In the genomic region with DNA sequence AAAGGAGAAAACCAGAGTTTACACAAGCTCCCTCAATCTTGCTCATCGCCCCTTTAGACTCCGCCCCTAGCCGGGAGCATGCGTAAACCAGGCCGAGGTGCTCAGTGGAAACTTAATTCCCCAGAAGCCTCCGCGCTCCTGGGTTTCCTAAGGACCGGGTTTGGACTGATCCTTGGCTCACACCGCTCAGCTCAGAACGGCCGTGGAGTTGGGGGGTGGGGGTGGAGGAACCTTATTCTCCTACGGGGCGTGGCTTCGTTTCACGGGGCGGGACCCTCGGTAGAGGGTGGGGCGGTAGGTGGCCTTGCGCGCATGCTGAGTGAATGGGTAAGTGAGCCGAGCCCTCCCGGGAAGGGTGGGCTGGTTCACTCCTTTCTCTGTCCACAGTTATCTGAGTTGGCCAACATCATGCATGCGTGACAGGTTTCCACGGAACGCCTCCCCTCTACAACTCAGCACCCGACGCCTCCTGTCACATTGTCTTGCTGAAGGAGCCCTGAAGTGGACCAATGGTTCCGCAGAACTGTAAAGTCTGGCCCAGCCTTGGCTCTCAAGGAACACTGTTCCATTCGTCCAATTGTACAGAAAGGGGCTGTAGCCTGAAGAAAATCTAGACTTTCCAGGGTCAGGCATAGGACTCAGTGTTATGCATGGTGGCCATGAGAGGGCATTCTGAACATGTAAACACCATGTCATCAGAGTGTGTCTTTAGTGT, we compare ENCODE assay signal across 7 mouse cellular contexts. TPM values are rescaled to one million over a fixed set of nuclear protein-coding genes. Genes with fewer than 3 reads are reported as not detected.
DNase-seq lines count a peak whose midpoint lies in the region; ATAC-seq lines count a peak whose summit lies in the region.

No protein-coding gene starts in this region.

- H3K4me1 ChIP-seq in hindbrain, embryonic 14.5 days (replicated peaks; ENCODE audit: control insufficient read depth, insufficient read depth, low read length) = peaks cover 22% of the 10 kb centered on the region

- under 1% methylated on average over 29 of the region's 29 CpGs for WGBS in hindbrain, embryonic 14.5 days

- no peaks in the 10 kb centered on the region for H3K9me3 ChIP-seq in hindbrain, embryonic 14.5 days (ENCODE audit: control insufficient read depth, low read length)

- ATAC-seq in hindbrain, embryonic 14.5 days (ENCODE audit: low FRiP score) = peak; percentile 75

- peak overlapping the region; percentile 60 for H3K27ac ChIP-seq in hindbrain, embryonic 14.5 days

- H3K27me3 ChIP-seq in hindbrain, embryonic 14.5 days (ENCODE audit: control insufficient read depth, insufficient read depth, low read length) = peaks cover 6% of the 10 kb centered on the region; the same call in 1 of the 2 replicates

- H3K9ac ChIP-seq in hindbrain, embryonic 14.5 days = peak overlapping the region; percentile 87; the same call in 1 of the 2 replicates

- H3K4me2 ChIP-seq in hindbrain, embryonic 14.5 days (replicated peaks) = peak overlapping the region; percentile 86

- H3K36me3 ChIP-seq in hindbrain, embryonic 14.5 days (replicated peaks; ENCODE audit: control insufficient read depth, insufficient read depth) = peaks cover 20% of the 10 kb centered on the region

- DNase-seq in adrenal gland, adult 18-20 months (ENCODE audit: low spot score in 2 of 2) = peak; percentile 61 to 62
- peak; percentile 68 to 74 for DNase-seq in cerebellum, postnatal 10 days
- DNase-seq in frontal cortex, postnatal 36 days (ENCODE audit: low spot score in 2 of 2) = peak; percentile 71 to 73
- DNase-seq in hindbrain, embryonic 14.5 days (ENCODE audit: low spot score) = peak; percentile 76
- peak; percentile 53 to 66 for DNase-seq in layer of hippocampus, postnatal 36 days
- DNase-seq in lung, postnatal 36 days = peak; percentile 85
- peak; percentile 88 for DNase-seq in retina, postnatal 1 day

- H3K4me3 ChIP-seq in hindbrain, embryonic 14.5 days (replicated peaks; ENCODE audit: low read length) = peak overlapping the region; percentile 72

RNA-seq across cellular contexts. Expression of a gene that starts 1.2 kb away (rescaled TPM):
- total RNA-seq in adrenal gland, adult 18-20 months (2021) = 1 to 10 TPM; 7.9 to 8.3 TPM
- 166 and 177 TPM in 2 replicates for polyA plus RNA-seq in hindbrain, embryonic 14.5 days (2014; fragmentation: Nextera tagmentation; extraction: Ambion mirVana)
- total RNA-seq in layer of hippocampus, postnatal 36 days (2021) = 100 to 1,000 TPM; 223 to 232 TPM

RNA-seq across cellular contexts. Expression of a gene that starts 1.4 kb away (rescaled TPM):
- not detected for total RNA-seq in adrenal gland, adult 18-20 months (2021)
- 0.59 TPM in 1 of 2 replicates, not detected in the other for polyA plus RNA-seq in hindbrain, embryonic 14.5 days (2014; fragmentation: Nextera tagmentation; extraction: Ambion mirVana)
- total RNA-seq in layer of hippocampus, postnatal 36 days (2021) = not detected

RNA-seq across cellular contexts. Expression of a gene that starts 4.3 kb away (rescaled TPM):
- not detected for total RNA-seq in adrenal gland, adult 18-20 months (2021)
- not detected in 2 replicates for polyA plus RNA-seq in hindbrain, embryonic 14.5 days (2014; fragmentation: Nextera tagmentation; extraction: Ambion mirVana)
- total RNA-seq in layer of hippocampus, postnatal 36 days (2021) = not detected

RNA-seq across cellular contexts. Expression of a gene that starts 5.8 kb away (rescaled TPM):
- 1 to 10 TPM; 2.2 to 5.7 TPM for total RNA-seq in adrenal gland, adult 18-20 months (2021)
- polyA plus RNA-seq in hindbrain, embryonic 14.5 days (2014; fragmentation: Nextera tagmentation; extraction: Ambion mirVana) = 2.9 and 5.3 TPM in 2 replicates
- total RNA-seq in layer of hippocampus, postnatal 36 days (2021) = 1 to 10 TPM; 2.2 to 4.4 TPM

RNA-seq across cellular contexts. Expression of a gene that starts 6.7 kb away (rescaled TPM):
- total RNA-seq in adrenal gland, adult 18-20 months (2021) = not detected
- polyA plus RNA-seq in hindbrain, embryonic 14.5 days (2014; fragmentation: Nextera tagmentation; extraction: Ambion mirVana) = not detected in 2 replicates
- not detected for total RNA-seq in layer of hippocampus, postnatal 36 days (2021)

Comparison
In these comparisons a context has a peak if more than half of its experiments do, and no peak if none do; other contexts are left out.
1. Peak in every context shown above with its lines: DNase-seq, ATAC-seq, H3K4me3 ChIP-seq and H3K27ac ChIP-seq.
2. RNA of a gene that starts 1.2 kb away (total RNA-seq): 223 to 232 TPM in layer of hippocampus, postnatal 36 days; 7.9 to 8.3 TPM in adrenal gland, adult 18-20 months; every median in the first group is over 10 times any median in the second.